Mouse (Mus musculus) lung, postnatal 0 days (tissue): Measurements from ENCODE around the gene Zmat5.

Experiments used
- CTCF ChIP-seq: IDR thresholded peaks from 2 replicates; pipeline ENCODE4 v1.5.1; 2016; ENCODE audit warnings: antibody characterized with exemption, mild to moderate bottlenecking
- EP300 ChIP-seq: IDR thresholded peaks from 2 replicates; pipeline ENCODE4 v1.6.1; 2016; ENCODE audit warnings: antibody characterized with exemption, mild to moderate bottlenecking, control low read depth

GRCm38 (mm10) chr11:4760438-4760837 lies 56.0 kb downstream of the Zmat5 start:
- TF ChIP-seq CTCF, result no peak
- no peak for TF ChIP-seq EP300
